Mouse (Mus musculus) kidney, postnatal 0 days (tissue): ENCODE data around the gene Dclre1c. TPM values are rescaled to one million over a fixed set of nuclear protein-coding genes. Genes with fewer than 3 reads are reported as not detected.
A peak's percentile ranks its signal among the peaks of the same experiment; 100 is the strongest.

Experiments
- ATAC-seq: fragments of 200-750 bp; cut with Nextera tagmentation; replicated peaks from 2 replicates; pipeline ENCODE4 v1.8.0; 2017; ENCODE audit warnings: low read depth, moderate number of reproducible peaks, moderate TSS enrichment, moderate library complexity; ENCODE audit not compliant: low FRiP score
- DNase-seq: peaks from one replicate; pipeline ENCODE4 v3.0.0-alpha.2; 2016; ENCODE audit warnings: low spot score
- H3K27ac ChIP-seq: fragments of 300-500 bp; sonication (generic); 2 replicates; pipeline ENCODE4 v1.5.1; 2014; ENCODE audit warnings: mild to moderate bottlenecking
- H3K27me3 ChIP-seq: fragments of 300-500 bp; sonication (generic); 2 replicates; pipeline ENCODE4 v1.6.1; 2014; ENCODE audit warnings: low read length, mixed read lengths; ENCODE audit not compliant: insufficient read depth
- H3K36me3 ChIP-seq: fragments of 300-500 bp; sonication (generic); 2 replicates; pipeline ENCODE4 v1.6.1; 2014; ENCODE audit warnings: low read length, mixed read lengths; ENCODE audit not compliant: insufficient read depth
- H3K4me1 ChIP-seq: fragments of 300-500 bp; sonication (generic); replicated peaks from 2 replicates; pipeline ENCODE4 v1.6.1; 2014; ENCODE audit warnings: antibody characterized with exemption, low read length, mixed read lengths; ENCODE audit not compliant: insufficient read depth
- H3K4me2 ChIP-seq: fragments of 300-500 bp; sonication (generic); 2 replicates; pipeline ENCODE4 v1.6.1; 2014; ENCODE audit warnings: mild to moderate bottlenecking, low read length, moderate library complexity, mixed read lengths
- H3K4me3 ChIP-seq: fragments of 300-500 bp; sonication (generic); replicated peaks from 2 replicates; pipeline ENCODE4 v1.5.1; 2014; ENCODE audit warnings: low read depth, low read length
- H3K9ac ChIP-seq: fragments of 300-500 bp; sonication (generic); 2 replicates; pipeline ENCODE4 v1.6.1; 2014; ENCODE audit warnings: low read depth, low read length
- H3K9me3 ChIP-seq: fragments of 300-500 bp; sonication (generic); replicated peaks from 2 replicates; pipeline ENCODE4 v1.6.1; 2016; ENCODE audit warnings: low read length, inconsistent platforms, mixed read lengths
- CTCF ChIP-seq: IDR thresholded peaks from 2 replicates; pipeline ENCODE4 v1.5.1; 2016; ENCODE audit warnings: antibody characterized with exemption, low read depth, mild to moderate bottlenecking, moderate library complexity
- WGBS: fragments of 180-500 bp; shearing (Covaris S2); extraction: QIAGEN DNeasy Blood & Tissue Kit; methylation state at CpG from one replicate; pipeline ENCODE4 v1.1.7; 2014; 5-methylcytosine and 5-hydroxymethylcytosine counted together
- polyA plus RNA-seq: library from polyadenylated mRNA; unstranded; fragments of >200 nt; fragmentation: Nextera tagmentation; extraction: Ambion mirVana; gene quantifications from 2 replicates; pipeline ENCODE4 v1.2.1, GENCODE M21; 2015

The Dclre1c gene
- polyA plus RNA-seq, 1 experiment from 2014 or later = 3.5 TPM

GRCm38 (mm10) chr2:3414241-3414640 lies 9.7 kb upstream of the Dclre1c start:
- DNase-seq = peak; percentile 71
- WGBS = 41% methylated on average over 4 of the region's 4 CpGs

GRCm38 (mm10) chr2:3415676-3416075 lies 8.3 kb upstream of the Dclre1c start:
- Histone ChIP-seq H3K36me3 (no peaks in the 10 kb centered on the region), H3K9me3 (no peaks in the 10 kb centered on the region), H3K4me2 (no peak overlapping the region), H3K9ac (no peak overlapping the region), H3K27ac (no peak overlapping the region), H3K4me1 (no peaks in the 10 kb centered on the region), H3K4me3 (no peak overlapping the region), H3K27me3 (no peaks in the 10 kb centered on the region)
- no peak for TF ChIP-seq CTCF
- ATAC-seq (no peak), DNase-seq (no peak)
- WGBS = 26% methylated on average over 1 of the region's 1 CpGs

More at GRCm38 (mm10) chr2:3414241-3414640, 9.7 kb upstream of the Dclre1c start:
- H3K4me2 ChIP-seq = no peak overlapping the region
- ATAC-seq = no peak
- peak; percentile 79 for TF ChIP-seq CTCF
- no peaks in the 10 kb centered on the region for H3K9me3 ChIP-seq
- H3K4me3 ChIP-seq = no peak overlapping the region
- no peak overlapping the region for H3K27ac ChIP-seq
- H3K9ac ChIP-seq = no peak overlapping the region
- H3K4me1 ChIP-seq = no peaks in the 10 kb centered on the region
- no peaks in the 10 kb centered on the region for H3K27me3 ChIP-seq
- H3K36me3 ChIP-seq = no peaks in the 10 kb centered on the region

GRCm38 (mm10) chr2:3418883-3419431 lies 5.0 kb upstream of the Dclre1c start:
- peak overlapping the region; percentile 39 for H3K4me3 ChIP-seq
- peak; percentile 95 for DNase-seq
- no peaks in the 10 kb centered on the region for H3K36me3 ChIP-seq
- H3K27me3 ChIP-seq = no peaks in the 10 kb centered on the region
- H3K27ac ChIP-seq = no peak overlapping the region
- no peak overlapping the region for H3K9ac ChIP-seq
- peak overlapping the region; percentile 66 for H3K4me2 ChIP-seq
- 0 out of 2 replicates have a peak, but pooled peaks have one; percentile 13 for TF ChIP-seq CTCF
- H3K9me3 ChIP-seq = no peaks in the 10 kb centered on the region
- H3K4me1 ChIP-seq = no peaks in the 10 kb centered on the region
- under 1% methylated on average over 38 of the region's 38 CpGs for WGBS
- ATAC-seq = peak; percentile 95

- Histone ChIP-seq H3K36me3 (no peaks in the 10 kb centered on the region), H3K4me2 (no peak overlapping the region), H3K4me3 (no peak overlapping the region), H3K27me3 (no peaks in the 10 kb centered on the region), H3K27ac (no peak overlapping the region), H3K4me1 (no peaks in the 10 kb centered on the region), H3K9me3 (no peaks in the 10 kb centered on the region), H3K9ac (no peak overlapping the region)
- DNase-seq (no peak), ATAC-seq (no peak)
- no peak for TF ChIP-seq CTCF
- 75% methylated on average over 4 of the region's 4 CpGs for WGBS
These were observed 3.8 kb upstream of the Dclre1c start for GRCm38 (mm10) chr2:3420157-3420556.

- no peaks in the 10 kb centered on the region for H3K4me1 ChIP-seq
- H3K9me3 ChIP-seq = no peaks in the 10 kb centered on the region
- no peaks in the 10 kb centered on the region for H3K27me3 ChIP-seq
- no peak within 1 kb of the TSS for H3K9ac ChIP-seq
- peak within 1 kb of the TSS; percentile 96; the same call in 1 of the 2 replicates for H3K4me2 ChIP-seq
- ATAC-seq (no peak), DNase-seq (no peak)
- no peak within 1 kb of the TSS for H3K27ac ChIP-seq
- 71% methylated on average over 3 of the region's 3 CpGs for WGBS
- no peaks in the 10 kb centered on the region for H3K36me3 ChIP-seq
- no peak within 1 kb of the TSS; the same call in 1 of the 2 replicates for H3K4me3 ChIP-seq
- no peak for TF ChIP-seq CTCF
These were observed 1.4 kb upstream of the Dclre1c start, which contains the start of gene Meig1 for GRCm38 (mm10) chr2:3422548-3422947. TSS of gene Meig1 (minus strand) at chr2:3422648.

GRCm38 (mm10) chr2:3424579-3424910 lies 614 bp downstream of the Dclre1c start:
- DNase-seq = no peak
- Histone ChIP-seq H3K4me2 (peak overlapping the region; percentile 96), H3K36me3 (no peaks in the 10 kb centered on the region), H3K9ac (peak overlapping the region; percentile 63), H3K4me3 (peak overlapping the region; percentile 63), H3K27ac (no peak overlapping the region), H3K4me1 (no peaks in the 10 kb centered on the region), H3K27me3 (no peaks in the 10 kb centered on the region), H3K9me3 (no peaks in the 10 kb centered on the region)
- ATAC-seq = no peak
- TF ChIP-seq CTCF = no peak
- 4% methylated on average over 9 of the region's 10 CpGs for WGBS

- Histone ChIP-seq H3K9me3 (no peaks in the 10 kb centered on the region), H3K27ac (no peak overlapping the region), H3K4me2 (no peak overlapping the region), H3K27me3 (no peaks in the 10 kb centered on the region), H3K9ac (no peak overlapping the region), H3K36me3 (no peaks in the 10 kb centered on the region), H3K4me3 (no peak overlapping the region), H3K4me1 (no peaks in the 10 kb centered on the region)
- no peak for ATAC-seq
- WGBS = 70% methylated on average over 9 of the region's 9 CpGs
- no peak for TF ChIP-seq CTCF
- DNase-seq = no peak
These were observed 7.0 kb downstream of the Dclre1c start for GRCm38 (mm10) chr2:3430956-3431355.
